Mouse (Mus musculus): ENCODE measurements at regions not wholly inside any gene's neighbourhood (a gene's known extent, or its start where the extent isn't known, plus 50 kb on each side); places are given as distances from the start of the nearest gene placed in this dataset.
A peak's percentile ranks its signal among the peaks of the same experiment; 100 is the strongest.

GRCm38 (mm10) chr1:164744955-164745608 lies 51.4 kb upstream of the Dpt start:
- TF ChIP-seq POLR2A (IDR thresholded peaks at IDR 0.05; ENCODE audit: extremely low read depth, insufficient read depth, low read length) (no peak), CTCF (IDR thresholded peaks at IDR 0.05; ENCODE audit: extremely low read depth, insufficient read depth, low read length) (peak; percentile 18; the same call in 1 of the 2 replicates)

Measured in cortical plate, adult 2 months (tissue).